Mouse (Mus musculus) CH12.LX (cell line): ENCODE results near the gene 4921511M17Rik. TPM values are rescaled to one million over a fixed set of nuclear protein-coding genes. Genes with fewer than 3 reads are reported as not detected.

Experiments
- DNase-seq: peaks from one replicate; pipeline ENCODE4 v3.0.0-alpha.2; 2013; ENCODE audit errors: extremely low read depth
- H3K27ac ChIP-seq: 2 replicates; pipeline ENCODE4 v1.5.1; 2012; ENCODE audit warnings: low read depth, mild to moderate bottlenecking, control low read depth, moderate library complexity; ENCODE audit not compliant: insufficient read depth
- H3K27me3 ChIP-seq: replicated peaks from 2 replicates; pipeline ENCODE3; 2012; ENCODE audit warnings: inconsistent platforms
- H3K36me3 ChIP-seq, 2 experiments: replicated peaks in 1 of 2; 2 replicates each; pipeline versions ENCODE3 to v1.6.1; 2012; ENCODE audit warnings: inconsistent platforms in 1 of 2, low read length in 1 of 2, mild to moderate bottlenecking in 1 of 2, mixed read lengths in 1 of 2, moderate library complexity in 1 of 2; ENCODE audit not compliant: control insufficient read depth in 1 of 2, insufficient read depth in 1 of 2
- H3K4me1 ChIP-seq, 2 experiments: 2 replicates each; pipeline ENCODE4 v1.6.1; 2012; ENCODE audit warnings: inconsistent platforms in 1 of 2, moderate library complexity in 1 of 2; ENCODE audit not compliant: insufficient read depth in 2 of 2, control insufficient read depth in 1 of 2
- H3K4me2 ChIP-seq: 2 replicates; pipeline ENCODE4 v1.6.1; 2012; ENCODE audit warnings: low read depth, mild to moderate bottlenecking, control low read depth; ENCODE audit not compliant: poor library complexity, insufficient read depth, severe bottlenecking
- H3K4me3 ChIP-seq, 3 experiments: fragments of 150-350 bp in 1 of 3; sonication (generic) in 1 of 3; replicated peaks in 1 of 3; 2 replicates each; pipeline versions ENCODE3 to v1.5.1; 2011 to 2012; ENCODE audit warnings: low read depth in 2 of 3, low read length in 2 of 3, mild to moderate bottlenecking in 2 of 3, moderate library complexity in 2 of 3, control low read depth in 1 of 3, improper control_type of control experiment in 1 of 3, inconsistent platforms in 1 of 3, mixed read lengths in 1 of 3; ENCODE audit not compliant: poor library complexity in 1 of 3
- H3K79me2 ChIP-seq: replicated peaks from 2 replicates; pipeline ENCODE4 v1.6.1; 2012; ENCODE audit warnings: mild to moderate bottlenecking, moderate library complexity; ENCODE audit not compliant: control insufficient read depth, poor library complexity, insufficient read depth, severe bottlenecking; ENCODE audit errors: extremely low read depth
- H3K9ac ChIP-seq: 2 replicates; pipeline ENCODE4 v1.6.1; 2012; ENCODE audit warnings: low read depth, mild to moderate bottlenecking, control low read depth, moderate library complexity; ENCODE audit not compliant: insufficient read depth
- H3K9me3 ChIP-seq: replicated peaks from 2 replicates; pipeline ENCODE3; 2012; ENCODE audit warnings: low read length, inconsistent platforms, mixed read lengths
- EP300 ChIP-seq: IDR thresholded peaks from 2 replicates; pipeline ENCODE4 v1.6.1; 2011; ENCODE audit warnings: low read length, improper control_type of control experiment
- MAX ChIP-seq: IDR thresholded peaks from 2 replicates; pipeline ENCODE4 v1.6.1; 2011; ENCODE audit warnings: low read length, improper control_type of control experiment
- TCF12 ChIP-seq: IDR thresholded peaks from 2 replicates; pipeline ENCODE4 v1.6.1; 2014; ENCODE audit warnings: low read depth, mild to moderate bottlenecking, inconsistent platforms, low read length, improper control_type of control experiment
- USF2 ChIP-seq: conservative IDR thresholded peaks from 2 replicates; pipeline ENCODE4 v1.6.1; 2011; ENCODE audit warnings: low read depth, low read length, improper control_type of control experiment
- dilution Hi-C: fragments of 300-500 bp; cut with MboI; formaldehyde crosslinking; loops from 2 replicates; pipeline ENCODE4 v1.14.3; 2020; ENCODE audit warnings: low sequenced_read_pairs; ENCODE audit not compliant: extremely low pct_unique_long_range_greater_than_20kb, extremely low pct_ligation_motif_present
- in situ Hi-C: fragments of 300-500 bp; cut with MboI; formaldehyde crosslinking; loops from 3 replicates; pipeline ENCODE4 v1.14.3; 2019; ENCODE audit warnings: low sequenced_read_pairs, low pct_ligation_motif_present, low pct_unique_long_range_greater_than_20kb, mixed read lengths
- polyA plus RNA-seq: library from polyadenylated mRNA; unstranded; fragments of >175 nt; gene quantifications from 2 replicates; pipeline ENCODE4 v1.2.1, GENCODE M21; 2012; ENCODE audit warnings: low read depth; ENCODE audit not compliant: insufficient read length
- total RNA-seq, 2 experiments: library from RNA; depleted of rRNA; stranded (reverse); fragments of 300-350 nt in 1 of 2; fragments of >200 nt in 1 of 2; gene quantifications; 2 replicates each; pipeline ENCODE4 v1.2.3; 2012 to 2014

The 4921511M17Rik gene
- total and polyA plus RNA-seq, 3 experiments: not detected

DNA sequence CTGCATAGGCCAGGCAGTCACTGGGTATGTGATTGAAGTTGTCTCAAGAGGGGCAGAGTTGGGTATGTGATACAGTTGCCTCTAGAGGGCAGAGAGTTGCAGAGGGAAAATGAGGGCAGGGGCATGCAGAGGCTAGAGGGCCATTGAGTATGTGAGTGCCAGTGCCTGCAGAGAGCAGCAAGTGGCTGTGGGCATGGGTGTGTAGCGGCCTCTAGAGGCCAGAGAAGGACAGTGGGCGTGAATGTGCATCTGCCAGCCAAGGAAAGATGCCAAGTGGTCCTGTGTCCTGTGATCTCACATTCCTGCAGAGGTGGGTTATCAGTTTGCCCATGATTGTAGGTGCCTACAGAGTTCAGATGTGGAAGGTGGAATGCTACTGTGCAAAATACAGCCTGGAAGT, 59.2 kb downstream of the 4921511M17Rik start:
- Histone ChIP-seq H3K9ac (no peak overlapping the region), H3K36me3 (no peaks in the 10 kb centered on the region), H3K9me3 (peaks cover 63% of the 10 kb centered on the region), H3K4me2 (no peak overlapping the region), H3K4me1 (no peaks in the 10 kb centered on the region)
- no peak for DNase-seq
- TF ChIP-seq EP300 (no peak), TCF12 (no peak), USF2 (no peak), MAX (no peak)
- TF ChIP-seq, all 38 proteins: peak for 0
- dilution Hi-C loops (no loop called here), in situ Hi-C loops (no loop called here)
- Histone ChIP-seq H3K27ac (no peak overlapping the region), H3K27me3 (no peaks in the 10 kb centered on the region), H3K4me3 (no peak overlapping the region), H3K79me2 (no peaks in the 10 kb centered on the region)

Other genes with a start within 250 kb of the 4921511M17Rik start
- not detected in 2 replicates for gene Spin2c, start 201.6 kb downstream of the 4921511M17Rik start, total RNA-seq (2012; rRNA removed)
- not detected in 2 replicates for gene Spin2c, start 201.6 kb downstream of the 4921511M17Rik start, total RNA-seq (2014; rRNA removed)
- gene Spin2c, start 201.6 kb downstream of the 4921511M17Rik start, polyA plus RNA-seq: not detected in 2 replicates
- gene Samt1, start 21.2 kb downstream of the 4921511M17Rik start, total RNA-seq (2012; rRNA removed): not detected in 2 replicates
- not detected in 2 replicates for gene Samt1, start 21.2 kb downstream of the 4921511M17Rik start, total RNA-seq (2014; rRNA removed)
- gene Samt1, start 21.2 kb downstream of the 4921511M17Rik start, polyA plus RNA-seq: not detected in 2 replicates
- gene Gm10057, start 21.2 kb upstream of the 4921511M17Rik start, total RNA-seq (2012; rRNA removed): not detected in 2 replicates
- not detected in 2 replicates for gene Gm10057, start 21.2 kb upstream of the 4921511M17Rik start, total RNA-seq (2014; rRNA removed)
- not detected in 2 replicates for gene Gm10057, start 21.2 kb upstream of the 4921511M17Rik start, polyA plus RNA-seq
- gene Gm15140, start 86.9 kb upstream of the 4921511M17Rik start, total RNA-seq (2012; rRNA removed): not detected in 2 replicates
- not detected in 2 replicates for gene Gm15140, start 86.9 kb upstream of the 4921511M17Rik start, total RNA-seq (2014; rRNA removed)
- not detected in 2 replicates for gene Gm15140, start 86.9 kb upstream of the 4921511M17Rik start, polyA plus RNA-seq